Mouse (Mus musculus) CD4-positive naive resting alpha-beta T cell, adult 76 days (primary cell): ENCODE measurements around the gene Pdzk1ip1. TPM values are rescaled to one million over a fixed set of nuclear protein-coding genes. Genes with fewer than 3 reads are reported as not detected.

Source experiments
- total RNA-seq: library from RNA; stranded (reverse); gene quantifications from one replicate; pipeline ENCODE4 v1.2.4, GENCODE M21; 2023

Gene Pdzk1ip1
- 0.94 TPM for total RNA-seq

GRCm38 (mm10) chr4:115088611-115089338, at the start of gene Pdzk1ip1:
Gene Pdzk1ip1, plus strand, starts transcription at chr4:115088708.

DNA sequence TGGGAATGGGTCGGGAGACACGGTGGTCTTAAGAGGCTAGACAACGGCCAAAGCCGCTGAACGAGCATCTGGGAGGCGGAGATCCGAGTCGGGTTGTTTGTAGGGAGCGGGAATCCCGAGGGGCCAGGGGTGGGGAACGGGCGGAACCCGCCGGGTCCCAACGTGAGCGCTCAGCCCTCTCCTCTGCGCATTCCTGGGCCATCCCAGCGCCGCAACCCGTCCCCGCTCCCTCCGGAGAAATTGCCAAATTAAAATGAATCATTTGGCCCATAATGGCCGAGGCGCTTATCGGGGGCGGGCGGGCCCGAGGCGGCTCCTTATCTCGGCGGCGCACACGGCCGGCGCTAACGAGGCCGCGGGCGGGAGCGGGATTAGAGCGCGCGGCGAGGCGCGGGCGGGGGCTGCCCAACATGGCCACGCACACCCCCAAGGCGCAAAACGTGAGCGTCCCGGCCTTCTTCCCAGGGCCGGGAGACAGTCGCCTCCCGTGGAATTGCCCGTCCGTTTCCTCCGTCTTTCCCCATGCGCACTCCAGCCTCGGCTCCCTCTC, 32.1 kb upstream of the Pdzk1ip1 start, which contains the start of gene Tal1:
TSS of gene Tal1 (plus strand) at position 56 of the 550 bp plus-strand sequence.

DNA sequence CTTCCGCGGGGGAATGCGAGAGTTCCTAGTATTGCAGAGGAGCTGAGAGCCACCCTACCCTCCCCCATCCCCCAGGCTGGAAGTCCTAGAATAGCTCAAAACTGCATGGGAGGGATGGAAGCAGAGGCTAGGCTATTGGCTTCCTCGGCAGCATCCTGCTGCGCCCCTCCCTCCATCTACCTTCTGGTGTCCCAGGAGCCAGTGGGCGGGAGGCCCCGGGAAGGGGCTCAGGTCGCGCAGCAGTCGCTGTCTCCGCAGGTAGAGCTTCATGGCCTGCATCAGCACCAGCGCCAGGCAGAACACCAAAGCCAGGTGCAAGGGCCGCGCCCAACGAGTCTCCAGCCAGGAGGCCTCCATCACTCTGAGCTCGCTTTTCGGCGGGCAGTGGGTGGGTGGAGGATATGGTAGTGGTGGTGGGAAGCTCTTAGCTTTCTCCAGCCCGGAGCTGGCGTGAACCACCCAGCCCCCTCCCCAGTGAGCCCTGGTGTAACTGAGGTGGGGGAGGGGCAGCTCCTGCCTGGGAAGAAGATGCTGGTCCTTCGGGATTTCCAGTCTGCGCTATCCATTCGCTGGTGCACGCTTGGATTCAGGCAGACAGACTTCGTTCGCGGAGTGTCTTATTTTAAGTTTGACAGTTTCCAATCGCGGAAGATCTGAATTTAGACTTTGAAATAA, 45.2 kb downstream of the Pdzk1ip1 start, which contains the start of gene Cyp4x1:
TSS of gene Cyp4x1 (minus strand) at position 661 of the 675 bp plus-strand sequence.

Other genes with a start within 250 kb of the Pdzk1ip1 start
- 1.3 TPM for gene Foxd2, start 179.8 kb upstream of the Pdzk1ip1 start, total RNA-seq
- gene Foxe3, start 162.7 kb upstream of the Pdzk1ip1 start, total RNA-seq = not detected
- 50.9 TPM for gene Cmpk1, start 101.5 kb upstream of the Pdzk1ip1 start, total RNA-seq
- 1.9 TPM for gene Stil, start 88.5 kb upstream of the Pdzk1ip1 start, total RNA-seq
- gene Tal1, start 32.3 kb upstream of the Pdzk1ip1 start, total RNA-seq = 1.1 TPM
- not detected for gene Cyp4x1, start 45.6 kb downstream of the Pdzk1ip1 start, total RNA-seq
- gene Cyp4a29, start 153.4 kb downstream of the Pdzk1ip1 start, total RNA-seq = not detected
- gene Cyp4a12a, start 210.3 kb downstream of the Pdzk1ip1 start, total RNA-seq = not detected